Mouse (Mus musculus): ENCODE results near the gene Rpl39.

Gene Rpl39

DNA sequence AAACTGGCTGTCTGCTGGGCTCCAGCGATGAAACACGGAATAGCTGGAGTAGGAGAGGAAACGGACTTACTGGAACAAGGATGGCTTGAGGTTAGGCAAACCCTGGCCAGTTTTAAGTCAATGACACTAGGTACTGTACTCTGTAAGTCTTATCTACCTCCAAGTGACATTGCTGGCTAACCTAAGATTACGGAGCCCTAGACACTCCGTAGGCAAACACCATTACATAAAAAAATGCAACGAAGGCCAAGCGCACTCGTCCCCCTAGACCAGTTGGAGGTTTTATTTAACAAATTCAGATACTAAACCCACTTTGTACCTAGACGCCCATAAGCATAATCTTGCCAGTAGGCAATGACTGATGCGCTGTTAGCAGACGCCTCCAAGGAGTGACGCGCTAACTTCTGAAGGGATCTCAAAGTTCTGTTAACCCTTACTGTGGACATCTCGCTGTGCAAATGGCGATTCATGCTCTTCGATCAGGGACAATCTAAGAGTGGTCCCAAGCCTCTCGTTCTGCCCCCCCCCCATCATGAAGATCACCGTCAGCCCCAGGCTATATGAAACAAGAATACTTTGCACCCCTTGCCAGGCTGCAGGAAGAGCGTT, 780 bp downstream of the Rpl39 start:
- no peak for TF ChIP-seq GATA4 (IDR thresholded peaks at IDR 0.05; ENCODE audit: insufficient replicate concordance, low read length)

DNA sequence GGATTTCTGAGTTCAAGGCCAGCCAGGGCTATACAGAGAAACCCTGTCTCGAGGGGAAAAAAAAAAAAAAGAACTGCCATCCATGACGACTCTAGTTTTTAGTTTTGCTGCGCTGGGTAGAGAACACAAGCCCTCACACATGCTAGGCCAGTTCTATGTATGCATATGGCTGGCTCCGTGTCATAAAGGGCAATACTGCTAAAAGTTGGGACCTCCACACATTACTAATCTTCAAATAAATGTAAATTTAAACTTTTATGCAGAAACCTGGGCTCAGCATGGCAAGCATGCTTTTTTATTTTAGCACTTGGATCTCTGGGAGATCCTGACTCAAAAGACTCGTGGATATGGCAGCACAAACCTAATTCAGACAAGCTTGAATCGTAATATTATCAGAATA, 4.0 kb downstream of the Rpl39 start:
- no peak for TF ChIP-seq GATA4 (IDR thresholded peaks at IDR 0.05; ENCODE audit: insufficient replicate concordance, low read length)

DNA sequence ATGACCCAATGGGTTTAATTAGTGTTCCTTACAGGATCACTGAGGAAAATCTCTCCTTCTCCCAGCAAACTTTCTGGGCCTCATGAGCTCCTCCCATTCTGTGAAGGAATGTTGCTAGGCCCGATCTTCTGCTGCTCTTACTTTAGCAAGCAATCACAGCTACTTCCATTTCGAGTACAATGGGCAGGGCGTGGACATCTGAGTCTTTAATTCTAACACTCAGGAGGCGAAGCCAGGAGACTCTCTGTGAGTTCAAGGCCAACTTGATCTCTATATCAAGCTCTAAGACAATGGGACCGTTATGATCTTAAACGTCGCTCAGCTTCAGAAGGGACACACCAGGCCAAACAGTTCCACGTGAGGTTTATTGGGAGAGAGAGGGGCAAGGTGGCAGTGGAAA, 8.6 kb downstream of the Rpl39 start:
- TF ChIP-seq GATA4 (IDR thresholded peaks at IDR 0.05; ENCODE audit: insufficient replicate concordance, low read length), result no peak

DNA sequence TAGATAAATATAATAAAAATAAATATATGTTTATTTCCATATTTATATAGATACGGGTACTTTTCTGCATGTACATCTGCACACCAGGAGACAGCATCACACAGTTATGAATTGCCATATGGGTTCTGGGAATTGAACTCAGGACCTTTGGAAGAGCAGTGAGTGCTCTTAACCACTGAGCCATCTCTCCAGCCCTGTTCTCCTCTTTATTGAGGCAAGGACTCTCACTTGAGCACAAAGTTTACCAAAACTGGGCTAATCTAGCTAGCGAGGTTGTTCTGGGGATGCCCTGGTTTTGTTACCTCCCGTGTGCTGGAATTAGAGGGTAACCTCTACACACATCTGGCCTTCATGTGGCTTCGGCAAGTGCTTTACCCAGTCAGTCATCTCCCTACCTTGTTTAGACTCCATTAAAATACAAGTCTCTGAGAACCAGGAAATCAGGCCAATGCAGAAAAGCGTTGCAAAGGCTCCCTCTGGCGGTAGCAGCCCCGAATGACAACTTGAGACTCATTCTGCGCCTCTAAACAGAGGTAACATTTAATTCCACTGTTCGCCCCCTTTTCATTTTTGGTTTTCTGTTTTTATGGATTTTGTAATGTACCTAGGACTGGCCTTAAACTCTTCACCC, 10.8 kb downstream of the Rpl39 start:
- no peak for TF ChIP-seq GATA4 (IDR thresholded peaks at IDR 0.05; ENCODE audit: insufficient replicate concordance, low read length)

DNA sequence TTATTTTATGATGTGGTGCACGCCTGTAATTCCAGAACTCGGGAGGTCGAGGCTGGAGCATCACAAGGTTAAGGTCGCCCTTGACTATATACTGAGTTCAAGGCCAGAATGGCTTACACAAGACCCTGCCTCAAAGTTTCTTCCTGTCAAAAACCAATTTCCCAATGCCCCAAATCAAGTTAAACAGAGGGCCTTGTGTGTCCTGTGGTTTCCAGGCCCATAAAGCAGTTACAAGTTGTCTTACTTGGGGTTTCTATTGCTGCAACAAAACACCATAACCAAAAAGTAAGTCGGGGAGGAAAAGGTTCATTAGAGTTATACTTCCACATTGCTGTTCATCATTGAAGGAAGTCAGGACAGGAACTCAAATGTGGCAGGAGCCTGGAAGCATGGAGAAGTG, 16.4 kb downstream of the Rpl39 start:
- TF ChIP-seq GATA4 (IDR thresholded peaks at IDR 0.05; ENCODE audit: insufficient replicate concordance, low read length), result no peak

DNA sequence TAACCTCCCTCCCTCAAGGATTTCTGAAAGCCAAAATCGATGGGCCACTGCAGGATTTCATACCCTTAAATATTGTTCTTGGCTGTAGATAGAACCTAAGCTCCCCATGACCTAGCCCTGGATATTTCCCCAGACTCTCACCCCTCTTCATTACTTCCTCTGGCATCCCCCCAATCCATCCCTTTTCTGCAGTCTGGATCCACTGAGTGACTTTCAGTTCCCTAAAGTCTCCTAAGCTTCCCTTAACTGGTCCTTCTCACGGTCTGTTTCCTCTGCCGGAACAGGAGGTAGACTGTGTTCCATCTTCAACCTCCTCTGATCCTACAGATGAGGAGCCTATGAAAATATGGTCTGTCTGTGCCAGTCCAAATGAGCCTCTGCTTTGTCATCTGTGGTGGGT, 17.9 kb downstream of the Rpl39 start:
- TF ChIP-seq GATA4 (IDR thresholded peaks at IDR 0.05; ENCODE audit: insufficient replicate concordance, low read length), result no peak

DNA sequence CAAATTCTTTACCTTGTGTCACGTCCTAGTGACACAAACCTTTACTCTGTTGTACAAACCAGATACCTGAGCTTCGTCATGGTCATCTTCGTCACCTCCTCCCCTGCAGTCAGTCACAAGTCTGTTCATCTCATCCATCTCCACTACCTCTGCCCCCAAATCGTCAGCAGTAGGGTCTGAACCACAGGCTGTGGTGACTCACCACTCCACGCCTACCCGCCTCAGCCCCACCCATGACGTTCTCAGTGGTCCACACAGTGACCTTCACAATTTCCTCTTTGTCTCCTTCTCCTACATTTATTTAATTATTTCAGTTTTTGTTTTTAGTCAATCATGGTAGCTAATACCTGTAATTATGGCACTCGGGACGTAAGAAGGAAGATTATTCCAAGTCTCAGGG, 21.3 kb downstream of the Rpl39 start:
- no peak for TF ChIP-seq GATA4 (IDR thresholded peaks at IDR 0.05; ENCODE audit: insufficient replicate concordance, low read length)

DNA sequence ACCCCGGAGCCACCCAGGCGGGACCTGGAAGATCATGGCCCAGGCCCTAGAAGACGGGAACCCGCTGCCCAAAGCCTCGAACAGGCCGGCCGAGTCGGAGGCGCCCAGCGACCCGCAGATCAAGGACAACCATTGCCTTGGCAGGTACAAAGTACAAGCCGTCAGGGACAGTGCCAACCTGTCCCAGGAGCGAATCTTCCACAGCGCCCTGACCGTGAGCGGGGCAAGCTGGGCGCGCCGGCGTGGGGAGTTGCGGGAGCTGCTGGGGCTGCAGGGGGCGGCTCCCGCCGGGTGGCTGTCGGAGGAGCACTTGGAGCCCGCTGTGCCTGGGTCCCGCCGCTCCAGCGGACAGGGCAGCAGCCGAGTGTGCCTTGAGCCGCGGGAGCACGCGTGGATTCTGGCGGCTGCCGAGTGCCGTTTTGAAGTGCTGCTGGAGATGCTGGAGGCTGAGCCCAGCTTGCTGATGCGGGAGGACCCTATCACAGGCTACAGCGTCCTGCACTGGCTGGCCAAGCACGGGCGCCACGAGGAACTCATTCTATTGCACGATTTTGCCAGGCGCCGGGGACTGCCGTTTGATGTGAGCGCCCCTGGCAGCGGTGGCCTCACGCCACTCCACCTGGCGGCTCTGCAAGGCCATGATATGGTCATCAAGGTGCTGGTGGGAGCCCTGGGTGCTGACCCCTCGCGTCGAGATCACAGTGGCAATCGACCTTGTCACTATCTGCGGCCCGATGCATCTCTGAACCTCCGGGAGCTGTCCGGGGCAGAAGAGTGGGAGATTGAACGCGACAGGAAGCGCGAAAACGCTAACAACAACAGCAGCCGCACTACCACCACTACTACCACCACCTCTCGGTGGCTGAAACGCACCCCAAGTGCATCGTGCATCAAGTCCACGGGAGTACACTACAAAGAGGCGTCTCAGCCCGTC, 36.0 kb downstream of the Rpl39 start:
- TF ChIP-seq GATA4 (IDR thresholded peaks at IDR 0.05; ENCODE audit: insufficient replicate concordance, low read length), result no peak

DNA sequence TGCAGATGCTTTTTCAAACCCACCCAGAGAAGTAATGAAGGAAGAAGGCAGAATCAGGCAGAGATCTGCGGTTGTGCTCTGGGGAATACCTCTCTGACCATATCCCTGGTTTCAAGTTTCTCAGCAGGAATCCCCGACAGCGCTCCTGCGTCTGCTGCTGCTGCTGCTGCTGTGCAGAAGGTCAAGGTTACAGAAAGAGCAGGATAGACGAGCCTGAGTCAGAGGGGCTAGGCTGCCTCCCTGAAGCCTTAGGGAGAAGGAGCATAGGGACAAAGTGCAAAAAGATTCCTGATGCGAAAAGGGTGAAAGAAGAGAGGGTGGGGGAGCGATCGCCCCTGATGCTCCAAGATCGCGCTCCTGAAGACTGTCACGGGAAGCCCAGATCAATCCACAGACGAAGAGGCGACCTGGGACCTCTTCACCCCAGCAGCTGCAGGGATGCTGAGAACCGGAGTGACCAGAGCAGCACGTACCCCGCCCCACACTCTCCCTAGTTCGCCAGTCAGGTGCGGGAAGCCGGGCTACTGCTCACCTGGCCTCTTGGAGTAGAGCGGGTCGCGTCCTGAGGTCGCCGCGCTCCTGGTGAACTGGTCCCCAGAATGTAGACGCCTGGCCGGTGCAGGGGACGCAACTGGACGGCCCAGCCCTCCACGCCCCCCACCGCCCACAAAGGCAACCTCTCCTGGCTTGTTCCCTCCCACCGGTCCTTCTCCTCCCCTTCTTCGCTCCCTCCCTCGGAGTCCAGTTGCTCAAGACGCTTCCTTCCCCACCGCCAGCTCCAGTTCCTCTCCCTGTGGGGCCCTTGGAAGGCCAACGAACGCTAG, 36.9 kb downstream of the Rpl39 start, which contains the start of gene Sowahd:
TSS of gene Sowahd (plus strand) at position 780 of the 824 bp plus-strand sequence.
- no peak for TF ChIP-seq GATA4 (IDR thresholded peaks at IDR 0.05; ENCODE audit: insufficient replicate concordance, low read length)

DNA sequence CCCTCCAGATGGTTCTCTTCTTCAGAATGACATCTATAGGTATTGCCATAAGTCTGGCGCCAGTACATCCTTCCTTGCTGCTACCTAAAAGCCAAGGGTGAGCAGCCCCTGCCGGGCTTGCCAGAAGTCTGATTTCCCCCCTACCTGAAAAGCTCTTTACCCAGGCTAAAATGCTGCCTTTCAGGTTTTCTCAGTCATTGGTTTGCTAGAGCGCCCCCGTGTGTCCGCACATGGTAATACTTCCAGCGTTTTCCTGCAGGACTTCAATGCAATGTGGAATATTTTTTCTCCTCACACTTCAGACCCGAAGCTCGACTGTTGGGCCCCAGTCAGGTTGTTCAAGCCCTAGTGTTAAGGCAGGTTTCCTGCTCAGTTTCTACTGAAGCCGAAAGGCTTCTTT, 42.5 kb downstream of the Rpl39 start:
- no peak for TF ChIP-seq GATA4 (IDR thresholded peaks at IDR 0.05; ENCODE audit: insufficient replicate concordance, low read length)

Data from liver, adult (tissue).